Mouse (Mus musculus): ENCODE measurements around the gene Slc12a7. TPM values are rescaled to one million over a fixed set of nuclear protein-coding genes. Genes with fewer than 3 reads are reported as not detected.

Slc12a7 gene
- polyA plus RNA-seq, 1 experiment from 2014 or later, result 12.6 TPM

DNA sequence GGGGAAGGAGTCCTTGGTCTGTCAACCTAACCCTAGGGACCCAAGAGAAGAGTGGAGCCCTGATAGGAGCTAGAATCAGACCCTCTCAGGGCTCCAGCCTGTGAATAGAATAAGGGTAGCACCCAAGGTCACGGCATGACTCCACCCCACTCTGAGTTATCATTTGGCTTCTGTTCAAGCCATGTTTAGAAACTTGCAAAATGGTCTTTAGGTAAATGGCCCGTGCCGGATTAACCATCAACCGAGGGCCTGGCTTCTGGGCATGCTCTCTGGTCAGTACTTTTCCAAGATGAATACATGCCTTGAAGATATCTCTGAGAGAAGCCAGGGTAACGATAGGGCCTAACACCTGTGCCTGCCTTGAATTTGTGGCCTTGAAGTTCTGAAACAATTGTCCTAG, 21.7 kb upstream of the Slc12a7 start:
- Histone ChIP-seq H3K27ac (replicated peaks; ENCODE audit: low read depth, low read length) (no peak overlapping the region), H3K4me1 (ENCODE audit: control insufficient read depth, insufficient read depth, low read length) (no peaks in the 10 kb centered on the region), H3K9ac (replicated peaks; ENCODE audit: low read length) (no peak overlapping the region), H3K4me2 (ENCODE audit: low read length) (no peak overlapping the region), H3K4me3 (replicated peaks; ENCODE audit: low read depth, low read length) (no peak overlapping the region), H3K9me3 (ENCODE audit: control insufficient read depth, low read length) (no peaks in the 10 kb centered on the region), H3K27me3 (ENCODE audit: control insufficient read depth, insufficient read depth, low read length) (no peaks in the 10 kb centered on the region), H3K36me3 (ENCODE audit: control insufficient read depth, insufficient read depth, low read length) (no peaks in the 10 kb centered on the region)
- DNase-seq, result no peak
- 91% methylated on average over 5 of the region's 5 CpGs for WGBS
- ATAC-seq (ENCODE audit: low FRiP score, low TSS enrichment), result no peak

GRCm38 (mm10) chr13:73711803-73712202, 21.1 kb upstream of the Slc12a7 start:
- H3K4me1 ChIP-seq (ENCODE audit: control insufficient read depth, insufficient read depth, low read length), result no peaks in the 10 kb centered on the region
- H3K27me3 ChIP-seq (ENCODE audit: control insufficient read depth, insufficient read depth, low read length), result no peaks in the 10 kb centered on the region
- H3K4me3 ChIP-seq (replicated peaks; ENCODE audit: low read depth, low read length), result no peak overlapping the region
- H3K36me3 ChIP-seq (ENCODE audit: control insufficient read depth, insufficient read depth, low read length), result no peaks in the 10 kb centered on the region
- no peak for DNase-seq
- no peak for ATAC-seq (ENCODE audit: low FRiP score, low TSS enrichment)
- no peak overlapping the region for H3K9ac ChIP-seq (replicated peaks; ENCODE audit: low read length)
- no peak overlapping the region for H3K4me2 ChIP-seq (ENCODE audit: low read length)
- WGBS, result 86% methylated on average over 5 of the region's 5 CpGs
- no peak overlapping the region for H3K27ac ChIP-seq (replicated peaks; ENCODE audit: low read depth, low read length)
- H3K9me3 ChIP-seq (ENCODE audit: control insufficient read depth, low read length), result no peaks in the 10 kb centered on the region

DNA sequence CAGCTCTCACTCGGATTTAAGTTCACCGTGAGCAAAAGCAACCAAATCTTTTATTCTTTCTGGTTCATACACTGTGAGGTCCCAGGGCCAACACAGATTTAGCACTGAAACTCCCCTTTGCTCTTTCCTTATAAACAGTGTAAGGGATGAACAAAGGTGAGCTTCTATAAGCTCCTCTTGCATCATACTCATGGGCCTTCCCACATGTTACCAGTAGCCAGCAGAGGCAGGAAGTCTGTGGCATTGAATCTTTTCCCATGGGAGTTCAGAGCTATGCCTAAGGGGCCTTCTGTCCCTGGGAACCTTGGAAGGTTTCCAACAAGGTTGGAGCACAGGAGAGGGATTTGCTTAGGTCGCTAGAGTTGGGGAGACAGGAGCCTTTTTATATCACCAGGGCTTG, 20.7 kb upstream of the Slc12a7 start:
- DNase-seq, result no peak

GRCm38 (mm10) chr13:73713204-73713603, 19.7 kb upstream of the Slc12a7 start:
- Histone ChIP-seq H3K36me3 (ENCODE audit: control insufficient read depth, insufficient read depth, low read length) (no peaks in the 10 kb centered on the region), H3K4me3 (replicated peaks; ENCODE audit: low read depth, low read length) (no peak overlapping the region), H3K4me2 (ENCODE audit: low read length) (no peak overlapping the region), H3K27me3 (ENCODE audit: control insufficient read depth, insufficient read depth, low read length) (no peaks in the 10 kb centered on the region), H3K27ac (replicated peaks; ENCODE audit: low read depth, low read length) (no peak overlapping the region), H3K4me1 (ENCODE audit: control insufficient read depth, insufficient read depth, low read length) (no peaks in the 10 kb centered on the region), H3K9me3 (ENCODE audit: control insufficient read depth, low read length) (no peaks in the 10 kb centered on the region), H3K9ac (replicated peaks; ENCODE audit: low read length) (no peak overlapping the region)
- WGBS, result 93% methylated on average over 4 of the region's 4 CpGs
- ATAC-seq (ENCODE audit: low FRiP score, low TSS enrichment) (no peak), DNase-seq (no peak)

More for the DNA sequence above, 20.7 kb upstream of the Slc12a7 start:
- no peaks in the 10 kb centered on the region for H3K27me3 ChIP-seq (ENCODE audit: control insufficient read depth, insufficient read depth, low read length)
- no peaks in the 10 kb centered on the region for H3K9me3 ChIP-seq (ENCODE audit: control insufficient read depth, low read length)
- H3K4me2 ChIP-seq (ENCODE audit: low read length), result no peak overlapping the region
- WGBS, result 72% methylated on average over 3 of the region's 3 CpGs
- no peak overlapping the region for H3K9ac ChIP-seq (replicated peaks; ENCODE audit: low read length)
- no peaks in the 10 kb centered on the region for H3K36me3 ChIP-seq (ENCODE audit: control insufficient read depth, insufficient read depth, low read length)
- ATAC-seq (ENCODE audit: low FRiP score, low TSS enrichment), result no peak
- no peak overlapping the region for H3K4me3 ChIP-seq (replicated peaks; ENCODE audit: low read depth, low read length)
- no peak overlapping the region for H3K27ac ChIP-seq (replicated peaks; ENCODE audit: low read depth, low read length)
- no peaks in the 10 kb centered on the region for H3K4me1 ChIP-seq (ENCODE audit: control insufficient read depth, insufficient read depth, low read length)

- 63% methylated on average over 2 of the region's 2 CpGs for WGBS
- Histone ChIP-seq H3K36me3 (ENCODE audit: control insufficient read depth, insufficient read depth, low read length) (no peaks in the 10 kb centered on the region), H3K27me3 (ENCODE audit: control insufficient read depth, insufficient read depth, low read length) (no peaks in the 10 kb centered on the region), H3K4me2 (ENCODE audit: low read length) (no peak overlapping the region), H3K4me3 (replicated peaks; ENCODE audit: low read depth, low read length) (no peak overlapping the region), H3K9ac (replicated peaks; ENCODE audit: low read length) (no peak overlapping the region), H3K27ac (replicated peaks; ENCODE audit: low read depth, low read length) (no peak overlapping the region), H3K4me1 (ENCODE audit: control insufficient read depth, insufficient read depth, low read length) (no peaks in the 10 kb centered on the region), H3K9me3 (ENCODE audit: control insufficient read depth, low read length) (no peaks in the 10 kb centered on the region)
- peak; percentile 33 for DNase-seq
- no peak for ATAC-seq (ENCODE audit: low FRiP score, low TSS enrichment)
Observed at GRCm38 (mm10) chr13:73714020-73714419, 18.9 kb upstream of the Slc12a7 start.

- Histone ChIP-seq H3K9ac (replicated peaks; ENCODE audit: low read length) (no peak overlapping the region), H3K36me3 (ENCODE audit: control insufficient read depth, insufficient read depth, low read length) (no peaks in the 10 kb centered on the region), H3K4me2 (ENCODE audit: low read length) (no peak overlapping the region), H3K27ac (replicated peaks; ENCODE audit: low read depth, low read length) (no peak overlapping the region), H3K4me3 (replicated peaks; ENCODE audit: low read depth, low read length) (no peak overlapping the region), H3K9me3 (ENCODE audit: control insufficient read depth, low read length) (no peaks in the 10 kb centered on the region), H3K27me3 (ENCODE audit: control insufficient read depth, insufficient read depth, low read length) (no peaks in the 10 kb centered on the region), H3K4me1 (ENCODE audit: control insufficient read depth, insufficient read depth, low read length) (no peaks in the 10 kb centered on the region)
- WGBS, result 4% methylated on average over 2 of the region's 2 CpGs
- peak; percentile 50; the same call in 1 of the 2 replicates for ATAC-seq (ENCODE audit: low FRiP score, low TSS enrichment)
- peak; percentile 96 for DNase-seq
Observed at GRCm38 (mm10) chr13:73718225-73718624, 14.7 kb upstream of the Slc12a7 start.

DNA sequence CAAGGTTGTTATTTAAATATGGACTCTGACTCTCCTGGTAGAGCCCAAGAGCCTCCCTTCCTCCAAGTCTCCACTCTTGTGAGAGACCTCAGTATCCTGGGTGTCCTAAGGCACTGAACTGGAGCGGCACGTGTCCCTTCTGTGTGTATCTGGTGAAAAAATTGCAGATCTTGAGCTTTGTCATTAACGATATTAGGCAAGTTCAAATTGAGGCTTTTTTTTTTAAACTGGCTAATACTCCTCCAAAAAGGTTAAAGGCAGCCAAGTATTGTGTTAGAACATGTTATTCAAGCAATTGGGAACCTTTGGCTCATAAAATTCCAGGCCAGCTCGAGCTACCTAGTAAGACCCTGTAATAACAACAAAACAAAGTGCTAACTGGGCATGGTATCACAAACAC, 12.7 kb upstream of the Slc12a7 start:
- no peak overlapping the region for H3K4me3 ChIP-seq (replicated peaks; ENCODE audit: low read depth, low read length)
- WGBS, result 87% methylated on average over 4 of the region's 4 CpGs
- H3K4me1 ChIP-seq (ENCODE audit: control insufficient read depth, insufficient read depth, low read length), result no peaks in the 10 kb centered on the region
- ATAC-seq (ENCODE audit: low FRiP score, low TSS enrichment) (no peak), DNase-seq (no peak)
- H3K9ac ChIP-seq (replicated peaks; ENCODE audit: low read length), result no peak overlapping the region
- no peak overlapping the region for H3K27ac ChIP-seq (replicated peaks; ENCODE audit: low read depth, low read length)
- no peak overlapping the region for H3K4me2 ChIP-seq (ENCODE audit: low read length)
- H3K27me3 ChIP-seq (ENCODE audit: control insufficient read depth, insufficient read depth, low read length), result no peaks in the 10 kb centered on the region
- H3K9me3 ChIP-seq (ENCODE audit: control insufficient read depth, low read length), result no peaks in the 10 kb centered on the region
- H3K36me3 ChIP-seq (ENCODE audit: control insufficient read depth, insufficient read depth, low read length), result no peaks in the 10 kb centered on the region

GRCm38 (mm10) chr13:73723081-73723668, 9.7 kb upstream of the Slc12a7 start:
- WGBS, result 38% methylated on average over 8 of the region's 8 CpGs
- ATAC-seq (ENCODE audit: low FRiP score, low TSS enrichment), result no peak
- H3K9me3 ChIP-seq (ENCODE audit: control insufficient read depth, low read length), result no peaks in the 10 kb centered on the region

GRCm38 (mm10) chr13:73725315-73725714, 7.6 kb upstream of the Slc12a7 start:
- no peaks in the 10 kb centered on the region for H3K9me3 ChIP-seq (ENCODE audit: control insufficient read depth, low read length)
- H3K4me3 ChIP-seq (replicated peaks; ENCODE audit: low read depth, low read length), result no peak overlapping the region
- H3K27ac ChIP-seq (replicated peaks; ENCODE audit: low read depth, low read length), result no peak overlapping the region
- H3K36me3 ChIP-seq (ENCODE audit: control insufficient read depth, insufficient read depth, low read length), result no peaks in the 10 kb centered on the region
- H3K4me1 ChIP-seq (ENCODE audit: control insufficient read depth, insufficient read depth, low read length), result no peaks in the 10 kb centered on the region
- ATAC-seq (ENCODE audit: low FRiP score, low TSS enrichment) (no peak), DNase-seq (no peak)
- H3K9ac ChIP-seq (replicated peaks; ENCODE audit: low read length), result no peak overlapping the region
- no peaks in the 10 kb centered on the region for H3K27me3 ChIP-seq (ENCODE audit: control insufficient read depth, insufficient read depth, low read length)
- H3K4me2 ChIP-seq (ENCODE audit: low read length), result no peak overlapping the region
- 84% methylated on average over 5 of the region's 5 CpGs for WGBS

More at GRCm38 (mm10) chr13:73723081-73723668, 9.7 kb upstream of the Slc12a7 start:
- no peaks in the 10 kb centered on the region for H3K36me3 ChIP-seq (ENCODE audit: control insufficient read depth, insufficient read depth, low read length)
- no peak overlapping the region for H3K4me2 ChIP-seq (ENCODE audit: low read length)
- H3K27me3 ChIP-seq (ENCODE audit: control insufficient read depth, insufficient read depth, low read length), result no peaks in the 10 kb centered on the region
- no peak overlapping the region for H3K9ac ChIP-seq (replicated peaks; ENCODE audit: low read length)
- DNase-seq, result peak; percentile 64
- no peak overlapping the region for H3K4me3 ChIP-seq (replicated peaks; ENCODE audit: low read depth, low read length)
- H3K27ac ChIP-seq (replicated peaks; ENCODE audit: low read depth, low read length), result no peak overlapping the region
- no peaks in the 10 kb centered on the region for H3K4me1 ChIP-seq (ENCODE audit: control insufficient read depth, insufficient read depth, low read length)

All from midbrain, embryonic 14.5 days (tissue).